Mouse (Mus musculus): Measurements from ENCODE around the gene Scamp3. TPM values are rescaled to one million over a fixed set of nuclear protein-coding genes. Genes with fewer than 3 reads are reported as not detected.

Scamp3 gene
- polyA plus RNA-seq, 1 experiment from 2014 or later: 108 TPM

DNA sequence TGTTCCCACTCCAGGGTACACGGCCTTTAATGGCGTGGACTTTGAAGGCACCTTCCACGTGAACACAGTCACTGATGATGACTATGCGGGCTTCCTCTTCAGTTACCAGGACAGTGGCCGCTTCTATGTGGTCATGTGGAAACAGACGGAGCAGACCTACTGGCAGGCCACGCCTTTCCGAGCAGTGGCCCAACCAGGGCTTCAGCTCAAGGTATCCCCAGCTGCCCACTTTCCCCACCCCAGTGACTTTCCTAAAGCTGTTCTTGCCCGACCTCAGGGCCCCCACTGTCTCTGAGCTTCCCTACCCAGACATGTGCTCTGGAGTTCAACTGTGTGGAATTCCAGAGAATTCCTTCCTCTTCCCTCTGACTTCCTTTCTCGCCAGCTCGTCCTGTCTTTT, 47.5 kb downstream of the Scamp3 start:
- peaks cover 27% of the 10 kb centered on the region for H3K27me3 ChIP-seq (replicated peaks; ENCODE audit: low read depth, poor library complexity, severe bottlenecking)
- no peak for DNase-seq (ENCODE audit: low spot score)
- H3K27ac ChIP-seq (replicated peaks): peak overlapping the region; percentile 93
- WGBS: 69% methylated on average over 11 of the region's 11 CpGs
- no peaks in the 10 kb centered on the region for H3K9me3 ChIP-seq
- peak overlapping the region; percentile 78 for H3K4me3 ChIP-seq
- peaks cover 76% of the 10 kb centered on the region for H3K4me1 ChIP-seq
- peaks cover 53% of the 10 kb centered on the region for H3K36me3 ChIP-seq (replicated peaks)

DNA sequence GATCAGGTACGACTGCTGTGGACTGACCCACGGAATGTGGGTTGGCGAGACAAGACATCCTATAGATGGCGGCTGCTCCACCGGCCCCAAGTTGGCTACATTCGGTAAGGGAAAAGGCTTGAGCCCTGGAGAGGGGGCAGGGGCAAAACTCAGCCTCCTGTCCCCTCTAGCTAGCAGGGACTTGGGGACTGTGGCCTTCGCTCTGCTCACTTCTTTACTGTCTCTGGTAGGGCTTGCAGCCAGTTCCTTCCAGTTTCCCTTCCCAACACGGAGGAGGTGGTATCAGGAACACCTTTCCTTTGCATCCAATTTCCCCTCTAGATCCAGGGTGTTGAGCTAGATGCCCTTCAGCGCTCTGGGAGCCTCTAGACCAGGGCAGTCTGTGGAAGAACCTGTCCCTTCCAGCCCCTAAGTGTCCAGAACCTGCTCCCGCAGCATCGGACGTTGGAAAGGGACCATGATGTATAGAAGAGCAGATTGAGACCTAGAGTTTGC, 48.1 kb downstream of the Scamp3 start:
- peak overlapping the region; percentile 78 for H3K4me3 ChIP-seq
- H3K4me1 ChIP-seq: peaks cover 73% of the 10 kb centered on the region
- no peaks in the 10 kb centered on the region for H3K9me3 ChIP-seq
- DNase-seq (ENCODE audit: low spot score): no peak
- 42% methylated on average over 12 of the region's 12 CpGs for WGBS
- peak overlapping the region; percentile 93 for H3K27ac ChIP-seq (replicated peaks)
- peaks cover 49% of the 10 kb centered on the region for H3K36me3 ChIP-seq (replicated peaks)
- peaks cover 33% of the 10 kb centered on the region for H3K27me3 ChIP-seq (replicated peaks; ENCODE audit: low read depth, poor library complexity, severe bottlenecking)

DNA sequence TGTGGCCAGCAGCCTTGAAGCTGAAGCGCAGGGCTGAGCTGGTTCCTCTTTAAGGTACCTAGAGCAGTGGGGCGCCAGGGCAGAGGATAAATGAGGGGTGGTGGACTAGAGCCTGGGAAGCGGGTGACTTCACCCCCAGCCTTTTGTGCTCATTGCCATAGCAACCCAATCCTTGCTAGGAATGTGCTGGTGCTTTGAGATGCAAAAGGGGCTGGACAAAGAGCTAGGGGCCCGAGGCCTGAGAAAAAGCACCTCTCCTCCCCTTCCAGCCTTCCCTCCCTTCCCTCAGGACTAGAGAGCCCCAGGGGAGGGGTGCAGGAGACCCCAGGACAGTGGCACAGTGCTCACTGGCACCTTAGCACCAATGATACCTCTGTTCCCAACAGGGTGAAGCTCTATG, 48.6 kb downstream of the Scamp3 start:
- peaks cover 38% of the 10 kb centered on the region for H3K27me3 ChIP-seq (replicated peaks; ENCODE audit: low read depth, poor library complexity, severe bottlenecking)
- H3K9me3 ChIP-seq: no peaks in the 10 kb centered on the region
- WGBS: 16% methylated on average over 4 of the region's 4 CpGs
- peak overlapping the region; percentile 78 for H3K4me3 ChIP-seq
- peak overlapping the region; percentile 93 for H3K27ac ChIP-seq (replicated peaks)
- peaks cover 47% of the 10 kb centered on the region for H3K36me3 ChIP-seq (replicated peaks)
- DNase-seq (ENCODE audit: low spot score): peak; percentile 65
- peaks cover 72% of the 10 kb centered on the region for H3K4me1 ChIP-seq

DNA sequence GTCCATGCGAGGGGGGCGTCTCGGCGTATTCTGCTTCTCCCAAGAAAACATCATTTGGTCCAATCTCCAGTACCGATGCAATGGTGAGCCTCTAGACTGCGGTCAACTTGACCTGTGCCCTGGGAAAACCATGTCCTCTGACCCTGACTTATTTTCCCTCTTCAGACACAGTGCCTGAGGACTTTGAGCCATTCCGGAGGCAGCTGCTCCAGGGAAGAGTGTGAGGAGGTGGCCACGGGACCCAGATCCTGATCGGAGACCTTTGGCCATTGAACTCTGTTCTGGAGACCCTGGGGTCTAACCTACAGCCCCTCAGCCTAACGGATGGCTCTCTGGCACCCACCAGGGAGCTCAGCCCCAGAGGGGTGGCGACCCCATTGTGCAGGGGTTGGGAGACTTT, 49.1 kb downstream of the Scamp3 start:
- Histone ChIP-seq H3K36me3 (replicated peaks) (peaks cover 43% of the 10 kb centered on the region), H3K27ac (replicated peaks) (peak overlapping the region; percentile 93), H3K4me1 (peaks cover 67% of the 10 kb centered on the region), H3K9me3 (no peaks in the 10 kb centered on the region), H3K4me3 (peak overlapping the region; percentile 78), H3K27me3 (replicated peaks; ENCODE audit: low read depth, poor library complexity, severe bottlenecking) (peaks cover 43% of the 10 kb centered on the region)
- 11% methylated on average over 11 of the region's 11 CpGs for WGBS
- DNase-seq (ENCODE audit: low spot score): peak; percentile 34

DNA sequence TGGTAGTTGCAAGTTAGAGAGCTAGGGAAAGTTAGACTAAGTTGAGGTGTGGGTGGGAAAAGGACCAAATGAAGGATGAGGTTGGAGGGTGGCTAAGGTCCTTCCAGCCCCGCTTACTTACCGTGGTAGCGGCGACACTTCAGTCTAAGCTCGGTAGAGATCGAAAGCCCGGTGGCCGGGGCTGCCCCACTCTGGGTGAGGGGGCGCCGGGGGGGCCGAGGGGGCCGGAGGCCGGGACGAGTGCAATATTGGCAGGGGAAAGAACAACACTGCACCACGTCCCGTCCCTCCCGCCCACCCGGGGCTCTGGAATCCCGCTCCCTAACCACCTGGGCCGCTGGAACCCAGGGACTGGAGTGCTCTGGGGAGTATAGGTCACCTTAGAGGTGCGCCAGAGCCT, 49.6 kb downstream of the Scamp3 start, which contains the start of gene Mtx1:
Mtx1 (minus strand) TSS at position 189 of the 400 bp plus-strand sequence.
- no peak for DNase-seq (ENCODE audit: low spot score)
- H3K27ac ChIP-seq (replicated peaks): peak within 1 kb of the TSS; percentile 93
- peaks cover 70% of the 10 kb centered on the region for H3K4me1 ChIP-seq
- no peaks in the 10 kb centered on the region for H3K9me3 ChIP-seq
- 2% methylated on average over 21 of the region's 21 CpGs for WGBS
- peaks cover 48% of the 10 kb centered on the region for H3K27me3 ChIP-seq (replicated peaks; ENCODE audit: low read depth, poor library complexity, severe bottlenecking)
- peak within 1 kb of the TSS; percentile 78 for H3K4me3 ChIP-seq
- peaks cover 37% of the 10 kb centered on the region for H3K36me3 ChIP-seq (replicated peaks)

DNA sequence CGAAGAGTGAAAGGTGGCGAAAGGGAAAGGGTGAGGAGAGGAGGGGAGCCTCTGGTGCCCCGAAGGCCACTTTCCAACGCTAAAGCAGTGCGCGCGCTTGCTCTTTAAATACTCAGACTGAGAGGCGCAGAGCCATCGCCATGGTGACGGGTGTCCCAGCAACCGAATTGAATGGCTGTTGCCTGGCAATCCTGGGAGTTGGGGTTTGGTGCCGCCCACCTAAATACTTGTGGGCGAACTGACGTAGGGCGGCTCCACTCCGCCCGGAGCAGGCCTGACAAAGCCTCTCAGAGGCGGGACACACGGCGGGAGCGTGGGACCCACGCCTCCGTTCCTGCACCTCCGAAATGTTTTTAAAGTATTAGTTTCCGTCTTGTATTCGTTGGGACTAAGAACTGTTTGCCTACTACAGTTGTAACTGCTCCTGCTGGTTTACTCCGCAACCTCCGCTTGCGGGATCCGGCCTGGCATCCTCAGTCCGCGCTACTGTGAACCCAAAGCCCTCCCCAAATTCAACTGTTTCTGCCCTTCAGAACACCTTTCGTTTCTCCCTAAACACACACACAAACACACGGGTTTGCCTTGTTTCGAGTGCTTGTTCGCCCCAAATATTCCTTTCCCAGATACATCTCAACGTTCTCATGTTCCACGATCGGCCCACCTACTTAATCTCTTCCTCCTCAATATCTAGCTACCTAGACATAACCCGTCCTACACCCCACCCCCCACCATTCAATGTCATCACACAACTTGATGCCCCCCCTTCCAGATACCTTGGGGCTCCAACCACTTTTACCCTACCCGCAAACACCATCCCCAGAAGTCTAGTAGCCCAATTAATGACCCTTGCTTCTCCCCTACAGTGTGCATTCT, 50.3 kb downstream of the Scamp3 start:
- peak overlapping the region; percentile 78 for H3K4me3 ChIP-seq
- peaks cover 52% of the 10 kb centered on the region for H3K27me3 ChIP-seq (replicated peaks; ENCODE audit: low read depth, poor library complexity, severe bottlenecking)
- no peaks in the 10 kb centered on the region for H3K9me3 ChIP-seq
- DNase-seq (ENCODE audit: low spot score): peak; percentile 95
- H3K4me1 ChIP-seq: peaks cover 76% of the 10 kb centered on the region
- peak overlapping the region; percentile 93 for H3K27ac ChIP-seq (replicated peaks)
- peaks cover 31% of the 10 kb centered on the region for H3K36me3 ChIP-seq (replicated peaks)
- WGBS: 3% methylated on average over 41 of the region's 41 CpGs

DNA sequence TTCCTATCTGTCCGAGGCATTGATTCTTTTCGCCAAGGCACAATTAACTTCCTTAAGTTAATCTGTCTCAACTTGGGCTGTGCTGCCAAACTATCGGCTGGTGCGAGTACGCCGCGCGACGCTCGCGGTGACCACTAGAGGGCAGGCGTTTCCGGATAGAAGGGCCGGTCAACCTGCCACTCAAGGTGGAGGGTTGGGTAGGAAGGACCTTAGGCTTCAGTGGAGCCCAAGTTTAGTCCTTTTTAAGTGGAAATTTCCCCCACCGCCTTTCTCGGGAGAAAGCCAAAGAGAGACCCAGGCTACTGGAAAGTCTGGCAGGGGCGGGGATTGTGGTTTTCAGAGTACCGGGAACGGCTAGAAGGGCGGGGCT, 50.9 kb downstream of the Scamp3 start:
- H3K4me3 ChIP-seq: peak overlapping the region; percentile 78
- WGBS: under 1% methylated on average over 20 of the region's 20 CpGs
- peak overlapping the region; percentile 93 for H3K27ac ChIP-seq (replicated peaks)
- H3K36me3 ChIP-seq (replicated peaks): peaks cover 25% of the 10 kb centered on the region
- H3K9me3 ChIP-seq: no peaks in the 10 kb centered on the region
- peaks cover 58% of the 10 kb centered on the region for H3K27me3 ChIP-seq (replicated peaks; ENCODE audit: low read depth, poor library complexity, severe bottlenecking)
- DNase-seq (ENCODE audit: low spot score): peak; percentile 92
- H3K4me1 ChIP-seq: peaks cover 76% of the 10 kb centered on the region

DNA sequence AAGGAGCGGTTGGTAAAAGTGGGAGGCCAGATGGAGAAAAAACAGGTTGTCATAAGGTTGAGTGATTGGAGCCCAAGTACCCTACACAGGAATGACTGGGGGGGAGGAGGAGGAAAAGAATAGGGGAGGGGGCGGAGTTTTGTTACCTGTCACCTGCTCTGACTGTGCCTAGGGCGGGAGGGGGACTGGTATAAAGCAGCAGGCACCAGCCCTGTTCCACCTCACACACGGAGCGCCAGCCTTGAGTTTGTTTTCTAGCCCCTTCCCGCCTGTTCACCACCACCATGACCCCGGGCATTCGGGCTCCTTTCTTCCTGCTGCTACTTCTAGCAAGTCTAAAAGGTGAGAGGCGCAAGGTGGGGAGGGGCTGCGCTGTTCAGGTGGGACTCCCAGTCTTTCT, 51.6 kb downstream of the Scamp3 start, which contains the start of gene Muc1:
Muc1 (plus strand) TSS at position 222 of the 400 bp plus-strand sequence.
- Histone ChIP-seq H3K4me1 (peaks cover 72% of the 10 kb centered on the region), H3K9me3 (no peaks in the 10 kb centered on the region), H3K4me3 (peak within 1 kb of the TSS; percentile 78), H3K36me3 (replicated peaks) (peaks cover 18% of the 10 kb centered on the region), H3K27me3 (replicated peaks; ENCODE audit: low read depth, poor library complexity, severe bottlenecking) (peaks cover 59% of the 10 kb centered on the region), H3K27ac (replicated peaks) (peak within 1 kb of the TSS; percentile 93)
- WGBS: 20% methylated on average over 10 of the region's 10 CpGs
- no peak for DNase-seq (ENCODE audit: low spot score)

DNA sequence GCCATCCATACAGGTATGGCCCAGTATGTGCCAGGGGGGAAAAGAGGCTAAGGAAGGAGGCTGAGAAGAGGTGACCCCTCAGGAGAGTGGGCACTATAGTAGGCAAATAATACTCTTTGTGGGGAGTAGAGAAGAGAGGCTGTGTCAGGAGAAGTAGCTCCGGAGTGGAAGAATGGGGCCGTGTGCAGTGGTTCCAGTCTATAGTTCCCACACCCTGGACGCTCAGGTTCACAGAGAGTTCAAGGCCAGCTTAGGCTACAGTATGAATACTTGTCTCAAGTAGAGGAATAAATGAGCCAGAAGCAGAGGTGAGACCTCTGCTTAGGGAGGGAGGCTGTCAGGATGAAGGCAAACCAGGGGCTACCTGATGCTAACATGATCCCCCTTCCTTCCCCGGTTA, 52.0 kb downstream of the Scamp3 start:
- no peaks in the 10 kb centered on the region for H3K9me3 ChIP-seq
- peaks cover 59% of the 10 kb centered on the region for H3K27me3 ChIP-seq (replicated peaks; ENCODE audit: low read depth, poor library complexity, severe bottlenecking)
- no peak overlapping the region for H3K27ac ChIP-seq (replicated peaks)
- 61% methylated on average over 4 of the region's 4 CpGs for WGBS
- H3K4me1 ChIP-seq: peaks cover 67% of the 10 kb centered on the region
- no peak for DNase-seq (ENCODE audit: low spot score)
- H3K4me3 ChIP-seq: 0 out of 2 replicates have a peak overlapping the region, but pooled peaks have one; percentile 78
- peaks cover 16% of the 10 kb centered on the region for H3K36me3 ChIP-seq (replicated peaks)

DNA sequence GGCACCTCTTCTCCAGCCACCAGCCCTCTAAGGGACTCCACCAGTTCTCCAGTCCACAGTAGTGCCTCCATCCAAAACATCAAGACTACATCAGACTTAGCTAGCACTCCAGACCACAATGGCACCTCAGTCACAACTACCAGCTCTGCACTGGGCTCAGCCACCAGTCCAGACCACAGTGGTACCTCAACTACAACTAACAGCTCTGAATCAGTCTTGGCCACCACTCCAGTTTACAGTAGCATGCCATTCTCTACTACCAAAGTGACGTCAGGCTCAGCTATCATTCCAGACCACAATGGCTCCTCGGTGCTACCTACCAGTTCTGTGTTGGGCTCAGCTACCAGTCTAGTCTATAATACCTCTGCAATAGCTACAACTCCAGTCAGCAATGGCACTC, 53.3 kb downstream of the Scamp3 start:
- Histone ChIP-seq H3K27me3 (replicated peaks; ENCODE audit: low read depth, poor library complexity, severe bottlenecking) (peaks cover 63% of the 10 kb centered on the region), H3K9me3 (no peaks in the 10 kb centered on the region), H3K27ac (replicated peaks) (no peak overlapping the region), H3K4me3 (no peak overlapping the region), H3K36me3 (replicated peaks) (peaks cover 12% of the 10 kb centered on the region), H3K4me1 (peaks cover 54% of the 10 kb centered on the region)
- no peak for DNase-seq (ENCODE audit: low spot score)
- 86% methylated on average over 2 of the region's 2 CpGs for WGBS

DNA sequence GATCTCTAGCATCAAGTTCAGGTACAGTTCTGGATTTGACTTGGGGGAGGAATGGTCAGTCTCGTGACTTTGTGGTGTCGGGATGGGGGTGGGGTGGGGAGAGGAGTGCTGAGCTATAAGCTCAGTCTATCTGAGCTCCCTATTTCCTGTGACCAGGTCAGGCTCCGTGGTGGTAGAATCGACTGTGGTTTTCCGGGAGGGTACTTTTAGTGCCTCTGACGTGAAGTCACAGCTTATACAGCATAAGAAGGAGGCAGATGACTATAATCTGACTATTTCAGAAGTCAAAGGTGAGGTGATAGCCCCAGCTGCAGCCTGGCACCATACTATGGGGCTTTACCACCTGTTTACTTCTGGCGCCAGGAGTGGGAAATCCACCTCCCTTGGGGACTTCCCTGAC, 54.1 kb downstream of the Scamp3 start:
- Histone ChIP-seq H3K27ac (replicated peaks) (no peak overlapping the region), H3K36me3 (replicated peaks) (peaks cover 16% of the 10 kb centered on the region; the same call in 1 of the 2 replicates), H3K27me3 (replicated peaks; ENCODE audit: low read depth, poor library complexity, severe bottlenecking) (peaks cover 58% of the 10 kb centered on the region), H3K9me3 (no peaks in the 10 kb centered on the region), H3K4me1 (peaks cover 47% of the 10 kb centered on the region), H3K4me3 (no peak overlapping the region)
- 75% methylated on average over 7 of the region's 7 CpGs for WGBS
- DNase-seq (ENCODE audit: low spot score): no peak

DNA sequence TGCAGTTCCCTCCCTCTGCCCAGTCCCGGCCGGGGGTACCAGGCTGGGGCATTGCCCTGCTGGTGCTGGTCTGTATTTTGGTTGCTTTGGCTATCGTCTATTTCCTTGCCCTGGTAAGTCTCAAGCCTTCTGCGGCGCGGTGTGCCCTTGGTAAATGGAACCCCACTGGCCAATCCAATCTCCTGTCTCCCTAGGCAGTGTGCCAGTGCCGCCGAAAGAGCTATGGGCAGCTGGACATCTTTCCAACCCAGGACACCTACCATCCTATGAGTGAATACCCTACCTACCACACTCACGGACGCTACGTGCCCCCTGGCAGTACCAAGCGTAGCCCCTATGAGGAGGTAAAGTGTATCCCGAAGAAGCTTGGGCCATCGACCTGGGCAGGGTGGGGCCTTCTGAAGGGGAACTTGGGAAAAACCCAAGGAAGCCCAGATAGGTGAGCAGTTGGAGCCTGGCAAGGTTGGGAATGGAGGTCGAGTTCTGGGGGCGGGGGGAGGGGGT, 54.6 kb downstream of the Scamp3 start:
- H3K4me1 ChIP-seq: peaks cover 42% of the 10 kb centered on the region
- H3K9me3 ChIP-seq: no peaks in the 10 kb centered on the region
- no peak overlapping the region for H3K27ac ChIP-seq (replicated peaks)
- DNase-seq (ENCODE audit: low spot score): no peak
- peaks cover 58% of the 10 kb centered on the region for H3K27me3 ChIP-seq (replicated peaks; ENCODE audit: low read depth, poor library complexity, severe bottlenecking)
- no peak overlapping the region for H3K4me3 ChIP-seq
- H3K36me3 ChIP-seq (replicated peaks): peaks cover 16% of the 10 kb centered on the region; the same call in 1 of the 2 replicates
- WGBS: 70% methylated on average over 16 of the region's 16 CpGs
